Mouse (Mus musculus) ES-E14 (cell line): ENCODE data around the gene Tmem231. TPM values are rescaled to one million over a fixed set of nuclear protein-coding genes. Genes with fewer than 3 reads are reported as not detected.

ENCODE experiments used
- DNase-seq: peaks from one replicate; pipeline ENCODE4 v3.0.0-alpha.2; 2013; ENCODE audit warnings: low read depth, low spot score
- H3K27ac ChIP-seq: 2 replicates; pipeline ENCODE4 v1.5.1; 2012; ENCODE audit warnings: low read depth, mild to moderate bottlenecking, low read length, moderate library complexity, mixed read lengths; ENCODE audit not compliant: poor library complexity, insufficient read depth, severe bottlenecking
- H3K36me3 ChIP-seq: 2 replicates; pipeline ENCODE4 v1.6.1; 2012; ENCODE audit warnings: mild to moderate bottlenecking, low read length, moderate library complexity, mixed read lengths; ENCODE audit not compliant: control insufficient read depth, poor library complexity, insufficient read depth, severe bottlenecking
- H3K4me1 ChIP-seq, 2 experiments: fragments of 150-350 bp in 1 of 2; sonication (generic) in 1 of 2; 2 replicates each; pipeline ENCODE4 v1.6.1; 2012; ENCODE audit warnings: low read length in 2 of 2, mild to moderate bottlenecking in 1 of 2, mixed read lengths in 1 of 2; ENCODE audit not compliant: control insufficient read depth in 2 of 2, insufficient read depth in 2 of 2, poor library complexity in 1 of 2
- H3K4me3 ChIP-seq, 2 experiments: fragments of 150-350 bp in 1 of 2; sonication (generic) in 1 of 2; 2 replicates each; pipeline ENCODE4 v1.5.1; 2012; ENCODE audit warnings: low read length in 2 of 2, low read depth in 1 of 2, mild to moderate bottlenecking in 1 of 2, mixed read lengths in 1 of 2; ENCODE audit not compliant: insufficient read depth in 1 of 2, poor library complexity in 1 of 2, severe bottlenecking in 1 of 2
- H3K9ac ChIP-seq: 2 replicates; pipeline ENCODE4 v1.6.1; 2012; ENCODE audit warnings: low read depth, mild to moderate bottlenecking, low read length, mixed read lengths; ENCODE audit not compliant: poor library complexity, insufficient read depth, severe bottlenecking
- H3K9me3 ChIP-seq: fragments of 150-350 bp; sonication (generic); 2 replicates; pipeline ENCODE4 v1.6.1; 2012; ENCODE audit warnings: low read depth, mild to moderate bottlenecking, low read length; ENCODE audit not compliant: control insufficient read depth, insufficient read depth
- CHD2 ChIP-seq: IDR thresholded peaks from 2 replicates; pipeline ENCODE4 v1.6.1; 2014; ENCODE audit warnings: mild to moderate bottlenecking, low read depth, low read length, inconsistent platforms
- HCFC1 ChIP-seq: IDR thresholded peaks from 2 replicates; pipeline ENCODE4 v1.6.1; 2012; ENCODE audit warnings: low read length, inconsistent platforms, borderline replicate concordance; ENCODE audit not compliant: insufficient read depth
- MAFK ChIP-seq: IDR thresholded peaks from 2 replicates; pipeline ENCODE4 v1.6.1; 2014; ENCODE audit warnings: mild to moderate bottlenecking, low read depth, low read length, inconsistent platforms; ENCODE audit not compliant: insufficient read depth
- ZC3H11A ChIP-seq: IDR thresholded peaks from 2 replicates; pipeline ENCODE4 v1.6.1; 2012; ENCODE audit warnings: low read depth, mild to moderate bottlenecking, inconsistent platforms, low read length, borderline replicate concordance
- ZNF384 ChIP-seq: IDR thresholded peaks from 2 replicates; pipeline ENCODE4 v1.6.1; 2012; ENCODE audit warnings: low read depth, low read length, inconsistent platforms
- in situ Hi-C, 2 experiments: fragments of 600-800 bp; cut with MboI; formaldehyde crosslinking; loops; one replicate each; pipeline ENCODE4 v1.15.1; 2025; ENCODE audit warnings: low sequenced_read_pairs in 2 of 2, inconsistent platforms in 1 of 2; ENCODE audit not compliant: unreplicated experiment in 2 of 2
- total RNA-seq: library from RNA; depleted of rRNA; stranded (reverse); fragments of 300-350 nt; gene quantifications from 2 replicates; pipeline ENCODE4 v1.2.3, GENCODE M21; 2012

The Tmem231 gene
- total RNA-seq, 1 experiment: 30.3 TPM

DNA sequence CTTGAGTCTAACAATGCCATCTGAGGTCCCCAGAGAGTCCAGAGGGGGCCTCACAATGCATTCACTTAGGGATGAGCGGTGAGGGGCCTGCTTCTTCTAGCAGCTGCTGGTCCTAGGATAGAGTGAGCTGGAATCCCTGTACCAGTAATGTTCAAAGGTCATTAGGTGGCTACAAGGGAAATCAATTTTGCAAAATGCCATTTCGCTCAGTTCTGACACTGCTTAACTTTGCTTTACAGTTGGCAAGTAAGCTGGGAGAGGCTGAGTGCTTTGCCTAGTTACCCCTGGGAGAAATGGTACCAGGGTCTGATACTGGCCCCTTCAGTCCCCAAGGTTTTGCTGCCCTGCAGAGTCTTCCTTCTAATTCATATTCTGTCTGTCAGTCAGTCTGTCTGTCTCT, 42.0 kb upstream of the Tmem231 start:
- Histone ChIP-seq H3K9me3 (no peaks in the 10 kb centered on the region), H3K9ac (no peak overlapping the region), H3K27ac (no peak overlapping the region), H3K4me3 (no peak overlapping the region), H3K36me3 (peaks cover 47% of the 10 kb centered on the region), H3K4me1 (0 out of 4 replicates have a peak, but pooled peaks cover 0 to 1% of the 10 kb centered on the region in 2 experiments)
- TF ChIP-seq ZNF384 (no peak), MAFK (no peak), HCFC1 (no peak), CHD2 (no peak), ZC3H11A (no peak)
- in situ Hi-C loops: no loop called here
- no peak for DNase-seq

DNA sequence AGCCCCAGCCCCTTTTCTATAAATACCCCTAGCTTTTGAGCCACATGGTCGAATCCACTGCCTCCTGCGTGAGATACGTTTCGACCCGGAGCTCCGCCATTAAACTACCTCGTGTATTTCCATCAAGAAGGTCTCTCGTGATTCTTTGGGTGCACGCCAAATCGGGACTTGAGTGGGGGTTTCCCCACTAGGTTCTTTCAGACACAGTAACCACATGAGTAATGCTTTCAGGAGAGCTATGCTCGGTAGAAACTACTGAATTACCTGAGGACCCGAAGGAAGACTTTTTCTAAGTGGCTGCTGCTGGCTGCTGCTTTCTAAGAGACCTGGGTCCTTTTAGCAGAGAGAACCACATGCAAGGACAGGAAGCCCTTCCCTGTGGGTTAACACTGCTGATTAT, 40.5 kb upstream of the Tmem231 start:
- peaks cover 43% of the 10 kb centered on the region for H3K36me3 ChIP-seq
- in situ Hi-C loops: no loop called here

DNA sequence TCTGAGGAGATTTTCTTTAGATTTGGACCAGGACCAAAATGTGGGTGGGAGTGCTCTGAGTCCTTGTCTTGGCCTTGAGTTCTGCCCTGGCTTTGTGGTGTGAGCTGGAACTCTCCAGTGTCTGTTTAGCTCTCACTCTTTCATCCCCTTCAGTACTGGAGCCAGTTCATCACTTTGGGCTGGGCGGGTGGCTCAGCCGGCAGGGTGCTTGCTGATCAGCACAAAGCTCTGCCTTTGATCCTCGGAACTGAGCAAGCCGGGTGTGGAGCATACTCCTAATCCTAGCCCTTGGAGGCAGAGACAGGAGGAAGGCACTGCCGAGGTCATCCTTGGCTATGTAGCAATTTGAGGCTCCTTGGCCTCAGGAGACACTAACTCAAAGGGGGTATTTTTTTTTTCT, 35.3 kb upstream of the Tmem231 start:
- H3K9me3 ChIP-seq: no peaks in the 10 kb centered on the region
- TF ChIP-seq ZNF384 (0 out of 2 replicates have a peak, but pooled peaks have one; percentile 28), ZC3H11A (no peak)
- in situ Hi-C loops: no loop called here
- peak overlapping the region; percentile 14; the same call in 1 of the 2 replicates for H3K27ac ChIP-seq
- H3K4me1 ChIP-seq: peaks cover 14 to 16% of the 10 kb centered on the region in 2 experiments
- DNase-seq: peak; percentile 50
- no peak overlapping the region for H3K4me3 ChIP-seq
- H3K36me3 ChIP-seq: peaks cover 20% of the 10 kb centered on the region; the same call in 1 of the 2 replicates
- no peak overlapping the region for H3K9ac ChIP-seq

More for the DNA sequence above, 40.5 kb upstream of the Tmem231 start:
- DNase-seq: no peak
- H3K9me3 ChIP-seq: no peaks in the 10 kb centered on the region
- no peak overlapping the region for H3K9ac ChIP-seq
- no peak for TF ChIP-seq HCFC1
- TF ChIP-seq ZNF384: no peak
- TF ChIP-seq ZC3H11A: no peak
- no peak for TF ChIP-seq MAFK
- no peak for TF ChIP-seq CHD2
- H3K4me3 ChIP-seq: no peak overlapping the region
- no peak overlapping the region for H3K27ac ChIP-seq
- peaks cover 3% of the 10 kb centered on the region in 2 experiments; a peak in 2 of 4 replicates for H3K4me1 ChIP-seq

DNA sequence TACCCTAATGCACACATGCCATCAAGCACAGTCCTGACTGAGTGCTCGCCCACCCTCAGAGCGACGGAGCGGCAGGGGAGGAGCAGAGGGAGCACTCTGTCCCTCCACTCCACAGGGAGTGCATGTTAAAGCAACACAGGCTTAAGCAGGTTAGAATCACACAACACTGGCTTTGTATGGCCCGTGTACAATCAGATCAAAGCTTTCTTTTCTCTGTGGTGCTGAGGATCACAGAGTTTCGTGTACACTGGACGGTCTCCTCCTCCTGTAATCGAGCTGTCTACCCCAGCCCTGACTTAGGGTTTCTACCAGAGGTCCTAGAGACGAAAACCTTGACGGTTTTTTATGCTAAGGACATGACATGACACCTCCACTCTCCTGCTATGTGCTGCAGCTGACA, 34.9 kb upstream of the Tmem231 start:
- Histone ChIP-seq H3K9me3 (no peaks in the 10 kb centered on the region), H3K4me1 (peaks cover 17 to 19% of the 10 kb centered on the region in 2 experiments), H3K36me3 (peaks cover 19% of the 10 kb centered on the region; the same call in 1 of the 2 replicates), H3K4me3 (no peak overlapping the region), H3K9ac (no peak overlapping the region), H3K27ac (peak overlapping the region; percentile 14; the same call in 1 of the 2 replicates)
- in situ Hi-C loops: no loop called here
- TF ChIP-seq ZNF384 (no peak), ZC3H11A (no peak), CHD2 (no peak), MAFK (no peak), HCFC1 (no peak)
- DNase-seq: no peak

DNA sequence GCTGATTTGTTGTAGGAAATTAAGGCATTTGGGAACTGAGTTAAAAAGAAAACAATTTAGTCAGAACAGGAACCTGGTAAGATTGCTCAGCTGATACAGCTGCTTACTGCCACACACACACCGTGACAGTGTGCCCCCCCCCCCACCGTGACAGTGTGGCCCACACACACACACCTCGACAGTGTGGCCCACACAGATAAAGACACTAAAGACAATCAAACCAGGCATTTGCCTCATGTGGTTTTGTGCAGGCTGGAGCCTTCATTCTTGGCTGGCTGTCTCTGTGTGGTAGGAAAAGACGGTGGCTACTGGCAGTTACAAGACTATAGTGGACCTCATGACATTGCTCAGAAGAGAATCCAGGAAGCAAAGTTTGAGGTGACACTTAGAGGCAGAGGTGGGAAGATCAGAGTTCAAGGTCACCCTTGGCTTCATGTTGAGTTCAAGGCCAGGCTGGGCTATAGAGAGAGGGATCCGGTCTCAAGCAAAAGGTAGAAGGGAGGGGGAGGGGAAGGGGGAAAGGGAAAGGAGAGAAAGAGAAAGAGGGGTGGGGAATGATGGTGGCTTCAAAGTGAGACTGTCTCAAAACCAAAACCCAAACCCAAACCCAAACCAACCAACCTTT, 33.7 kb upstream of the Tmem231 start:
- Histone ChIP-seq H3K4me1 (peaks cover 19 to 28% of the 10 kb centered on the region in 2 experiments), H3K36me3 (peaks cover 15% of the 10 kb centered on the region; the same call in 1 of the 2 replicates), H3K27ac (0 out of 2 replicates have a peak overlapping the region, but pooled peaks have one; percentile 18), H3K9ac (no peak overlapping the region), H3K4me3 (no peak overlapping the region), H3K9me3 (no peaks in the 10 kb centered on the region)
- TF ChIP-seq CHD2 (no peak), HCFC1 (no peak), ZC3H11A (no peak), MAFK (no peak), ZNF384 (no peak)
- DNase-seq: no peak
- in situ Hi-C loops: no loop called here
